Mouse (Mus musculus): ENCODE results near the gene Mboat7.

Mboat7 gene

DNA sequence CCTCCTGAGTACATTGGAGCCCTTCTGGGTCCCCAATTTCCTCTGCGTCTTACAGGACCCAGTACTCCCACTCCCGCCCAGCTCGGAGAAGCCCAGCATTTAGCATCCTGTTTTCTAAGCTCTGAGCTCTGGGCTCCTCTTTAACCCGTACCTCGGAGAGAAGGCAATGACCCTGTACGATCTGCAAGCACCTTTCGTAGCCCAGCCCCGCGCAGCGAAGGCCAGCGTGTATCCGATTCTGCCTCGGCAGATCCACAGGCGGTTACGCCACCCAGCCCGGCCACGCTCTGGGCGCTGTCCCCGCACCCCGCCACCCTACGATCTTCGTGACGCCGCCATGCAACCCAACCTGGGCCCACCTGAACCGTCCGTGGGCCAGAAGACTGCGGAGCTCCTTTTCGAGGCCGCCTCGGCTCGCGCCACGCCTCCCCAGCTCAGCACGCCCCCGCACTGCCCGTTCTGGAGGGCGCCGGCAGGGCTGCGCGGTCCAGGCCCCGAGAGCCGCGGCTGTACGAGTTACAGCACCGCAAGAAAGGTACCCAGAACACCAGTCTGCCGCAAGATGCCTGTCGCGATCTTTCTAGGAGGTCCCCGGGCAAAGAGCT, 839 bp downstream of the Mboat7 start, which contains the start of gene Tsen34:
Tsen34 (plus strand) TSS at position 482 of the 605 bp plus-strand sequence.
- DNase-seq (ENCODE audit: low read depth): no peak

DNA sequence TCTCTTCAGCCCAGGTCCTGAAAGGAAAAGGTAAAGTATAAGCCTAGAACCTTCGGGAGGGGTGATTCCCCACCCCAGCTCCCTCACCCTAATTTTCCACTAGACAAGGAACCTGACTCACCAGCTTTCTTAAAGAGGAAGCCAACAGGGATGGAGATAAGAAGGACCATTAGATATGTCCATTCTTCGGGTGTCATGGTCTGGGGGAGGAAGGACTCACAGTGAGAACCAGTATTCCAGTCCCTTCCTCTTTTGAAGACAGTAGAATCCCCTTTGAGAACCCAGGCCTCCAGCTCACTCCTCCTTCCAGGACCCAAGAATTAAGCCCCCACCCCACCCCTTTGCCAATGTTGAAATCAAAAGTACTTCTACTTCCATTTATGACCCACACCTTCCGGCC, 1.4 kb downstream of the Mboat7 start:
- DNase-seq (ENCODE audit: low read depth): no peak

GRCm38 (mm10) chr7:3685400-3686187, 7.7 kb downstream of the Mboat7 start:
- no peak for DNase-seq (ENCODE audit: low read depth)

- no peak for DNase-seq (ENCODE audit: low read depth)
Measured at GRCm38 (mm10) chr7:3684698-3685097, 8.6 kb downstream of the Mboat7 start.

- DNase-seq (ENCODE audit: low read depth): no peak
Measured at GRCm38 (mm10) chr7:3683908-3684550, 9.3 kb downstream of the Mboat7 start.

- no peak for DNase-seq (ENCODE audit: low read depth)
Measured at GRCm38 (mm10) chr7:3677342-3677741, 16.0 kb downstream of the Mboat7 start, which contains the start of gene Tmc4. Gene Tmc4, minus strand, starts transcription at chr7:3677553.

- no peak for DNase-seq (ENCODE audit: low read depth)
Measured at GRCm38 (mm10) chr7:3676371-3676770, 17.0 kb downstream of the Mboat7 start.

GRCm38 (mm10) chr7:3675228-3675548, 18.1 kb downstream of the Mboat7 start:
- DNase-seq (ENCODE audit: low read depth): no peak

- DNase-seq (ENCODE audit: low read depth): peak; percentile 86
Measured at GRCm38 (mm10) chr7:3674507-3675227, 18.7 kb downstream of the Mboat7 start.

DNA sequence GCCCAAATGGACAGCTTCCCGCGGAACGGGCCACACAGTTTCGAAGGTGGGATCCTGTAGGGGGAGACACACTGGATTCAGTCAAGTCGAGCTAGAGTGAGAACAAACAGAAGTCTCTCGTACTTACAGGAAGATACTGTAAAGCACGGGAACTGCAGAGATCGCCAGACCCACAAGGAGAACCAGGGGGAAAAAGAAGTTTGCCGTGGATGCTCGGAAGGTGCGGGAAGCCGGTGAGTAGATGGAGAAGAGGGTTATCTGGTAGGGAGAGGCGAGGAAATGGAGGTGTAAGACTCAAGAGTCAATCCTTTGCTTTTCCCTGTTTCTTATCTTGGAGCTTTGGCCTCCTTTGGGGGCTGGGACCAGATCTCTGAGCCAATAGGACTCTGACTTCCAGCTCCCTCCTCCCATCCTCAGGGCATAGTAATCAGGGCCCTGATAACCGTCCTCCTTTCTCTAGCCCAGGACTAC, 26.4 kb downstream of the Mboat7 start:
- no peak for DNase-seq (ENCODE audit: low read depth)

DNA sequence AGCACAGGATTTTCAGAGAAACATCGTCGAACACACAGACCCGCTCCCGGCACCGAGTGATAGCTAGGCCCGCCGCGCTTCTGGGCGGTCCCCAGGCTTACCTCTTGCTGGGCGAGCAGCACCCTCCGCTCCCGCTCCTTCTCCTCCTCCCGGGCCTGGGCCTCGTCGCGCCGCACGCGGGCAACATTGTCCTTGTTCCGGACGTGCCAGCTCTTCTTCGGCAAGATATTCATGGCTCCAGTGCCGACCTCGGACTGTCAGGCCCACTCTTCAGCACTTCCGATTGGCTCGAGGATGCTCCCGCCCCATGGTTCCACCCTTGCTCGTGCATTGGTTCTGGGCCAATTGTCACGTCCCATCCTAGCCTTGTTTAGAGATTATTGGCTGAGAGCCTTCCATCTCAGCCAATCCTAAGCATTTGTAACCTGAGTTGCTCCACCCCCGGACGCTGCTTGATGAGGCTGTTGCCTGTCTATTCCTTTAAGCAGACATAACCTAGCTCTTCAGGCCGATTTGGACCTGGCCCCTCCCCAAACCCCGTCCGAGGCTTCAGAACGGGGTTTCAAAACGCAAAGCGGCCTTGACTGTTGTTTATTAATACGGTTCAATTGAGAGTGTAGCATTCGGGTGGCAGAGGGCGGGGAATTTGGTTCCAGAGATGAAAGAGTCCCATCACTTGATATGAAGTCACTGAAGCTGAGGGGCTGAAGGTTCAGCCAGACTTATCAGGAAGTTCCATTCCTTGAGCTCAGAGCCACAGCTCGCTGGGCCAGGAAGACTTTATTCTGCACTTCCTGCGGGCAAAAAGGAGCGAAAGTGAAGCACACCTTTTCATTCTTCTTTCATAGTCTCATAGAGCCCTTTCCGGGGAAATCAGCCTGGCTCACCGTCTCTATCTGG, 27.9 kb downstream of the Mboat7 start, which contains the start of gene Leng1:
Leng1 (minus strand) TSS at position 626 of the 900 bp plus-strand sequence.
- peak; percentile 96 for DNase-seq (ENCODE audit: low read depth)

- no peak for DNase-seq (ENCODE audit: low read depth)
Measured at GRCm38 (mm10) chr7:3664524-3665214, 28.7 kb downstream of the Mboat7 start.

DNA sequence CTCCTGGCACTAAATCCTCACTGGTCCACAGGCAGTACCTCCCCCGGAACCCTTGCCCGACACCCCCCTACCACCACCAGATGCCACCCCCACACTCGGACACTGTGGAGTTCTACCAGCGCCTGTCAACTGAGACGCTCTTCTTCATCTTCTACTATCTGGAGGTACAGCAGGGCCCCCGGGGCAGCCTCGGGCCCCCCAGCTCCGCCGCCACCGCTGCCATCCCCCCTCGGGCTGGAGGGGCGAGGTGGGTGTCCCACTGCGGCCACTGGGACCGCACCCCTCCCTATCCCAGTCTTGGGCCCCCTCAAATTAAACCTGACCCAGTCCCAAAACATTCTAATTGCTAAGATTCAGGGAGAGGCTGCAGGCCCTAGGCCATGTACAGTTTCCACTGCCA, 34.7 kb downstream of the Mboat7 start:
- DNase-seq (ENCODE audit: low read depth): no peak

DNA sequence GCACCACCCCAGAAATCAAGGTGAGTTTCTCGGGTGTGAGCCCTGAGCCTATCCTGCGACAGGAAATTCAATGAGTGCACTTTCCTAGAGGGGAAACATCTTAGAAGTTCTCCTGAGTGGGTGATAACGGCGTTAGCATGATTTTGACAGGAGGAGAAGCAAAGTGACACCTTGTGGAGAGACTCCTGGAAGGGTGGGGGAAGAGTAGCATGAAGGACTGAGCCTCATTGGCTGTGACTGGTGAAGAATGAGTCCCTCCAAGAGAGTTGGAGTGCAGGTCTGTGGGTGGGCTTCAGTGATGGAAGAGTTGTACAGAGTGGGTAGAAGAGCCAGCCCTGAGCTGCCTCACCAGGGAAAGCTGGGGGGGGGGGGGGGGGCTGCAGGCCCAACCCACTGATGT, 36.4 kb downstream of the Mboat7 start:
- no peak for DNase-seq (ENCODE audit: low read depth)

DNA sequence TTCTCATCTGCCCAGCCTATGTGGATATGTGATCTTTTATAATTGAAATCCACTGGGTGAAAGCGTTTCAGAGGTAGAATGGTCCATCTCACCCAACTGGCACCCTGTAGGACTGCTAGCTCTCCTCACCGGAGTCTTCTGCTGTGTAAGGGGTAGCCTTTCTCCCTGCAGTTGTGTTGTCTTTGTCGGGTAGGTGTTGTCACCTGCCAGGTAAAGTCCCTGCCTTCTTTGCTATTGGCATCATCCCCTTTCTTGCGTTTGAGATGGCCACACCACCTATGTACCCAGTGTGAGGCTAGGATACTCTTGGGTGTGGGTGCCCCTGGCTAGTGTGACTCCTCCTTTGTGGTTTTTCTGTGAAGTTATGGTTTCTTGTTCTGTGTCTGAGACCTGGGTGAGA, 46.7 kb downstream of the Mboat7 start:
- no peak for DNase-seq (ENCODE audit: low read depth)

DNA sequence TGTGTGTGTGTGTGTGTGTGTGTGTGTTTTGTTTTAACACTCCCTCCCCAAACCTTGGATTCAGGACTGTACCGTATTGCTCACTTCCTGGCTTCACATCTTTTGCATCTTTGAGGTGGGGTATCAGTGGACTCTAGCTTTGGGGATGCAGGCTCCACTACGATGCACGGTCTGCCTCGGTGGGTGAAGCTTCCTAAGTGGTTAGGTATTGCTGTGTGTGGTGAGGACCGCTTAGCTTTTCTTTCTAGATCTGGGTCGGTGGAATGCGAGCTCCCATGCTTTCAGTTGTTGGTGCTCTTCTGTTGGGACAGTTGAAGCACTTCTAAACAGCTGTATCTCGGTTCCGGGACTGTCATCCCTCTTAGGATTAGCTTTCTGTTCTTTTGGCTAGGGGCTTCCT, 47.1 kb downstream of the Mboat7 start:
- no peak for DNase-seq (ENCODE audit: low read depth)

- DNase-seq (ENCODE audit: low read depth): no peak
Measured at GRCm38 (mm10) chr7:3645488-3646025, 47.8 kb downstream of the Mboat7 start.

DNA sequence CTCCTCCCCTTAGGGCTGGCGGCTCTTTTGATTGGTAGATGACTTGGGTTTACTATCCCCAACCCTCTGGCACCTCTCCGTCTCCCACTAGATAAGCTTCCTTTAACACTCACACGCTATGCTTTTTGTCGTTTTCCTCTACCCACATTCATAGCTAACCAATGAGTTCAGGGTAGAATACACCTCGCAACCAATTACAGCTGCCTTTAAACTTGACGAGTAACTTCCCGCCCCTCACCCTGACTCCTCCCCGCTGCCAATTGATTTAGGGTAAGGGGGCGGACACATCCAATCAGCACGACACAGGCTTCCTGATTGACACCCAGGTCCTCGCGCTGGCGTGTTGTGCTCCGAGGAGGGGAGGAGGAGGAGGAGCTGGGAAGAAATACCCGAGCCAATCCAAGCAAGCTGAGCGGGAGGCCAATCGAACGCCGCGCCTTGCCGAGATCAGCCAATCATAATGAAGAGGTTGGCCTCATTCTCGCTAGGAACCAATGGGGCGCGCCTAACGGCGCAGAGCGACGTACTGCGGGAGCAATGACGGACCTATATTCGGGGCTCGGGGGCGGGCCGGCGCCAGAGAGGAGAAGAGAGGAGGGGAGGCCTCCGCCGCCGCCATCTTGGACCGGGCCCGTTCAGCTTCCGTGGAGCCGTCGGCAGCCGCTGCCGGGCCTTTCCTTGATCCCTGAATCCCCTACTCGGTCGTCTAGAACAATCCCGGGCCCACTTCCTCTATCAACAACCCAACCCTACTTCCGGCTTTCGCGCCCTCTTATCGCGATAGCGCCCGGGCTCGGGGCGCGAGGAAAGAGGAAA, 48.4 kb downstream of the Mboat7 start, which contains the start of gene Cnot3:
Cnot3 (plus strand) TSS at position 597 of the 816 bp plus-strand sequence.
- peak; percentile 97 for DNase-seq (ENCODE audit: low read depth)

DNA sequence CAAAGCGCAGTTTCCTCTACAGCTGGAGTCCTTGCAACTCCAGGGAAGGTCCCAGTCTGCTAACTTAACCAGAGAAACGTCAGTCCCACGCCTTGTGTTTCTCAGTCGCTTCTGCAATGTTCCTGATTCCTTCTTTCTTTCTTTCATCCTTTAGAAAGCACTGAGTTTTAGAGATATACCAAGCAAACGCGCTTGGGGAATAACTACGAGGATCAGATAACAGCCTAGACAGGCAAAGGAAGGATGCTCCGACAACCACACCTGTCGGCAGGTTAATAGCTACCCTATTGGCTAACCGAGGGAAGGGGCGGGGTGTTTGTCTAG, 49.0 kb downstream of the Mboat7 start:
- DNase-seq (ENCODE audit: low read depth): no peak

GRCm38 (mm10) chr7:3643843-3644242, 49.5 kb downstream of the Mboat7 start:
- DNase-seq (ENCODE audit: low read depth): no peak
